Mouse (Mus musculus) lung, postnatal 36 days (tissue): ENCODE measurements around the gene Olfr1131.
"Not testable (repeated sequence)": the region's sequence is repeated elsewhere in the genome, so short reads cannot be mapped to it uniquely, and the experiment has no call there.

Experiments
- DNase-seq: peaks from one replicate; pipeline ENCODE4 v3.0.0; 2022; ENCODE audit warnings: mixed read lengths

The Olfr1131 gene

DNA sequence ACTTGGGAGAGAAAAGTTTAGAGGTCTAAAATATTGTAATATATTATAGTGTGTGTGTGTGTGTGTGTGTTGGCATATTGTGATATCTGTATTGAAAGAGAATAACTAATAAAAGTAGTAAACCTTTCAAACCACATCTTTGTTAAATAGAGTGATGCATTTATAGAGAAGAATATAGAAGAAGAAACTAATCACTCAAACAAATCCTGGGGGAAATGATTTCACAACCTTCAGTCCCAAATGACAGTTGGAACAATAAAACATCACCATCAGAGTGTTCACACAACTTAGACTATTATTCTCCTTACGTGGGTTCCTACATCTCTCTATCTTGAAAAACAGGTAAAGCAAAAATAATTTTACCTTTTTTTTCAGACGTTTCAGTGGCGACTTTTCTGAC is at the start of gene Olfr1131:
Gene Olfr1131 (plus strand): TSS at position 301 of the 400 bp plus-strand sequence.
- DNase-seq = no peak

DNA sequence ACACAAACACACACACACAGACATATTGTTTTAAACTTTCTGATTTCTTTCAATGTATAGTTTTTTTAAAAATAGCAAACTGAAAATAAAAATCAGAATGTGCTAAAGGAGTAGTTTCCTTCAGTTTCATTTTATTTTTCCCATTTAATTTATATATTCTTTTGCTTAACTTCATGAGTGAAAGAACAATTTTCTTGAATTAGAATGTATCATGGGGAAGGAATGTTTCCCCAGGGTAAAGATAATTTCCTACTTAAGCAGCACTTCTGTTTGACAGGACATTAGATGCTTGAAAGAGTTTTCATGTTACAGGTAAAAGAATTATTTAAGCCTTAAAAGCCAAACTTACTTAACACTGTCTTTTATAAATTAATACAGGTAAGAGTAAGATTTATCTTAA is 21.0 kb upstream of the Olfr1131 start, which contains the start of gene Olfr1130:
Gene Olfr1130 (plus strand): TSS at position 301 of the 400 bp plus-strand sequence.
- DNase-seq = not testable (repeated sequence)

DNA sequence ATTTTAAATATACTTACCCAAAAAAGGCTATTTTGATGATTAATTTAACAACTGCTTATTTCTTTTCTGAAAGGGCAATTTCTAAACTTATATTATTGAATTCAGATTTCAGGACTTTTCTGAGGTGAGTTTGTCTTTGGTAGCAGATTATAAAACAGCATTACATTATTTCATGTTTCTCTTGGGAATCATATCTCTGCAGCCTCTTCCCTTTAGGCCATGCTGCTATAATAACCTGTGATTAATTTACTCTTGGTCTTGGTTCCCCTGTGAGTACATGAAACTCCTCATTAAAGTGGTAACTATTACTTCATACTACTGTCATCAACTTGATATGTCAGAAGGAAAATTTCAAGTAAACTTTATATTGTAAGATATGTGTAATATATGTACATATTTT is 10.5 kb downstream of the Olfr1131 start, which contains the start of gene Olfr1132:
Gene Olfr1132 (minus strand): TSS at position 101 of the 400 bp plus-strand sequence.
- DNase-seq = no peak

DNA sequence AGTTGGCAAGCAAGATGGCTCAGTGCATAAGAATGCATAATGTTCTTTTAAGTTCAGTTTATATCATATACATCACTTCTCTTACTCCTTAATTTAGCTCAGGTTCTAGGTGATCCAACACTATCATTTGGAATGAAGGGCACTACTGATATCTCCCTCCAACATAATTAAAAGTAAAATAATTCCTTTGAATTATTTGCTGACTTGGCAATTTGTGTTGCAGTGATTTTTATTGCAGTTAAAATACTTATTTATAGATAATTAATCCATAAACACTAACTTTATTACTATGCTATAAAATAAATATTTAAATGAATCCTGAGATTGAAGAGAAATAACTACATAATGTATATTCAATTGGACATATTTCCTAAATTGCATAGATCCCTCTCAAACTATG is 15.5 kb downstream of the Olfr1131 start:
- no peak for DNase-seq

DNA sequence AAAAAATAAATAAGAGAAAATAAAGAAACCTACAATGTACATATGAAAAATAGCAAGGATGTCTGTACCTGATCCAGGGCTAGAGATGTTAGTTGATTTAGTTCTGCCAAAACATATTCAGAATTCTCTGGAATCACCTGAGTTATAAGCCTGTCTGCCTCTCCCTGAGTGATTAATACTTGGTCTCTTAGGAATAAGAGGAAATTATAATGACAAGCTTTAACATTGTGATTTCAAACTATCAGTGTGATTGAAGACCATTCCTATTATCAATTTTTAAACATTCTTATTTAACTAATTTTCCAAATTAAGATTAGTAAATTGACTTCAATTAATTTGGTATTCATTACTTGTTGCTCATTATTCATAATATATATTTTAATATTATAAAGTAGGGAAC is 20.4 kb downstream of the Olfr1131 start, which contains the start of gene Olfr1133:
Gene Olfr1133 (minus strand): TSS at position 101 of the 400 bp plus-strand sequence.
- DNase-seq = no peak

DNA sequence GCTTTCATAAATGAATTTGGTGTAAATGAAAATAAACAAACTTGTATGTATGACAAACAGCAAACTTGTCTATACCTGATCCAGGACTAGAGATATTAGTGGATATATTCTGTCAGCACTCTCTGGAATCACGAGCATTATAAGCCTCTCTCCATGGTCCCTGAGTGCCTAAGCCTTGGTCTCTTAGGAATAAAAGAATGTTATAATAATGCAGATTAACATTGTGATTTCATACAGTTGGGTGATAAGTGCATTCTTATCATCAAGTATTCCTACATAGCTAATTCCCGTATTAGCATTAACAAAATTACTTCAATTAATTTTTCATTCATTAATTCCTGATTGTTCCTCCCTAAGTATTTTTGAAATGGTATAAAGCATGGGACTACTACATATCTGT is 31.5 kb downstream of the Olfr1131 start, which contains the start of gene Olfr1134:
Gene Olfr1134 (minus strand): TSS at position 101 of the 400 bp plus-strand sequence.
- no peak for DNase-seq

DNA sequence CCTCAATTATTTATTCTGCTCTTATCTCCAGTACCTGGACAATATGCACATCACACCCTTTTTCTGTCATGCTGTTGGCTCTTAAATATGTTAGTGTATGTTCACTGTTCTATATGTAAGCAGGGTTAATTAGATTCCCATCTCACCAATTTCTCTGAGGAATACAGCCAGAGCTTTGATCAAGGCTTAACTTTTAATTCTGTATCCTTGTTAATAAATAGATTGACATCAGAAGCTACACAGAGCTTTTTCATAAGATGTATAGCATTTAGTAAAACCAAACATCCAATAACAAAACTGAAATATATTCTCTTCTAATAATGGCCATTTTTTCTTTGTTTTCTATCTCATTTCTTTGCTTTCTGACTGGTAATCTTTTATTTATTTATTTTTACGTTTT is 46.7 kb downstream of the Olfr1131 start, which contains the start of gene Olfr1135:
Gene Olfr1135 (minus strand): TSS at position 101 of the 400 bp plus-strand sequence.
- DNase-seq = no peak
